Mouse (Mus musculus) frontal cortex, postnatal 25 days (tissue): ENCODE measurements around the gene Gm9944.

Experiments used
- DNase-seq, 2 experiments: peaks; one replicate each; pipeline ENCODE4 v3.0.0; 2022; ENCODE audit warnings: low spot score in 2 of 2

The Gm9944 gene

GRCm38 (mm10) chr4:144453217-144453616, at the start of gene Gm9944:
TSS of gene Gm9944 (minus strand) at chr4:144453317.
- no peak for DNase-seq

- no peak for DNase-seq
Observed at GRCm38 (mm10) chr4:144493331-144493730, 40.2 kb upstream of the Gm9944 start.

- DNase-seq: no peak
Observed at GRCm38 (mm10) chr4:144468091-144468490, 15.0 kb upstream of the Gm9944 start.

GRCm38 (mm10) chr4:144465206-144465605, 12.1 kb upstream of the Gm9944 start:
- DNase-seq: no peak

GRCm38 (mm10) chr4:144463656-144464055, 10.5 kb upstream of the Gm9944 start, which contains the start of gene Aadacl3:
TSS of gene Aadacl3 (minus strand) at chr4:144463756.
- DNase-seq: no peak

- no peak for DNase-seq
Observed at GRCm38 (mm10) chr4:144448546-144448945, 4.6 kb downstream of the Gm9944 start.

- DNase-seq: no peak
Observed at GRCm38 (mm10) chr4:144441582-144441981, 11.5 kb downstream of the Gm9944 start.

GRCm38 (mm10) chr4:144441095-144441494, 12.0 kb downstream of the Gm9944 start:
- no peak for DNase-seq

GRCm38 (mm10) chr4:144438672-144439071, 14.4 kb downstream of the Gm9944 start, which contains the start of gene 1700012P22Rik:
TSS of gene 1700012P22Rik (minus strand) at chr4:144438772.
- DNase-seq: no peak

GRCm38 (mm10) chr4:144433216-144433615, 19.9 kb downstream of the Gm9944 start:
- DNase-seq: no peak

GRCm38 (mm10) chr4:144430723-144431122, 22.4 kb downstream of the Gm9944 start:
- DNase-seq: no peak

- no peak for DNase-seq
Observed at GRCm38 (mm10) chr4:144428868-144429267, 24.2 kb downstream of the Gm9944 start.

- no peak for DNase-seq
Observed at GRCm38 (mm10) chr4:144424590-144424989, 28.5 kb downstream of the Gm9944 start.

- DNase-seq: no peak
Observed at GRCm38 (mm10) chr4:144420644-144421043, 32.5 kb downstream of the Gm9944 start.

GRCm38 (mm10) chr4:144408290-144408689, 44.8 kb downstream of the Gm9944 start, which contains the start of gene Pramef12:
TSS of gene Pramef12 (minus strand) at chr4:144408464.
- DNase-seq: no peak

- no peak for DNase-seq
Observed at GRCm38 (mm10) chr4:144406261-144406660, 46.9 kb downstream of the Gm9944 start.

- DNase-seq: no peak
Observed at GRCm38 (mm10) chr4:144404456-144405086, 48.5 kb downstream of the Gm9944 start.
